Mouse (Mus musculus) limb, embryonic 14.5 days (tissue): ENCODE measurements around the gene Ctla4. TPM values are rescaled to one million over a fixed set of nuclear protein-coding genes. Genes with fewer than 3 reads are reported as not detected.

Source experiments
- ATAC-seq: fragments of 200-750 bp; cut with Nextera tagmentation; 2 replicates; pipeline ENCODE4 v1.8.0; 2017; ENCODE audit warnings: low read depth, moderate number of reproducible peaks, moderate TSS enrichment; ENCODE audit not compliant: low FRiP score
- DNase-seq: peaks from one replicate; pipeline ENCODE4 v3.0.0-alpha.2; 2015; ENCODE audit warnings: low spot score
- H3K27ac ChIP-seq: fragments of 300-500 bp; sonication (generic); replicated peaks from 2 replicates; pipeline ENCODE4 v1.5.1; 2014; ENCODE audit warnings: low read depth, mild to moderate bottlenecking, low read length, moderate library complexity, mixed read lengths
- H3K27me3 ChIP-seq: fragments of 300-500 bp; sonication (generic); 2 replicates; pipeline ENCODE4 v1.6.1; 2014; ENCODE audit warnings: low read length, mixed read lengths; ENCODE audit not compliant: control insufficient read depth, insufficient read depth
- H3K36me3 ChIP-seq: fragments of 300-500 bp; sonication (generic); 2 replicates; pipeline ENCODE4 v1.6.1; 2014; ENCODE audit warnings: mild to moderate bottlenecking, low read length, moderate library complexity, mixed read lengths; ENCODE audit not compliant: control insufficient read depth, insufficient read depth
- H3K4me1 ChIP-seq: fragments of 300-500 bp; sonication (generic); 2 replicates; pipeline ENCODE4 v1.6.1; 2014; ENCODE audit warnings: antibody characterized with exemption, low read length, mixed read lengths; ENCODE audit not compliant: control insufficient read depth, insufficient read depth
- H3K4me2 ChIP-seq: fragments of 300-500 bp; sonication (generic); replicated peaks from 2 replicates; pipeline ENCODE4 v1.6.1; 2014; ENCODE audit warnings: low read depth, mild to moderate bottlenecking, low read length, moderate library complexity; ENCODE audit not compliant: severe bottlenecking
- H3K4me3 ChIP-seq: fragments of 300-500 bp; sonication (generic); replicated peaks from 2 replicates; pipeline ENCODE4 v1.5.1; 2014; ENCODE audit warnings: low read length
- H3K9ac ChIP-seq: fragments of 300-500 bp; sonication (generic); 2 replicates; pipeline ENCODE4 v1.6.1; 2014; ENCODE audit warnings: mild to moderate bottlenecking, low read depth, low read length, moderate library complexity; ENCODE audit not compliant: severe bottlenecking
- H3K9me3 ChIP-seq: fragments of 300-500 bp; sonication (generic); 2 replicates; pipeline ENCODE4 v1.6.1; 2016; ENCODE audit warnings: low read length; ENCODE audit not compliant: control insufficient read depth
- POLR2A ChIP-seq: fragments of 200-500 bp; IDR thresholded peaks from 2 replicates; pipeline ENCODE4 v1.8.0; 2012; ENCODE audit warnings: inconsistent platforms, mild to moderate bottlenecking, moderate library complexity, borderline replicate concordance; ENCODE audit not compliant: insufficient read depth, insufficient read length; ENCODE audit errors: extremely low read depth
- WGBS: fragments of 180-500 bp; shearing (Covaris S2); extraction: QIAGEN DNeasy Blood & Tissue Kit; methylation state at CpG from one replicate; pipeline ENCODE4 v1.1.7; 2014; 5-methylcytosine and 5-hydroxymethylcytosine counted together
- polyA plus RNA-seq, 2 experiments: library from polyadenylated mRNA; depleted of rRNA in 1 of 2; stranded (reverse) in 1 of 2; unstranded in 1 of 2; fragments of >200 nt; fragmentation: Nextera tagmentation in 1 of 2; extraction: Ambion mirVana in 1 of 2; gene quantifications; 2 replicates each; pipeline versions ENCODE4 v1.2.1 to v1.2.3; 2012 to 2014

Gene Ctla4
- polyA plus RNA-seq, 2 experiments: 0.26 to 0.34 TPM

DNA sequence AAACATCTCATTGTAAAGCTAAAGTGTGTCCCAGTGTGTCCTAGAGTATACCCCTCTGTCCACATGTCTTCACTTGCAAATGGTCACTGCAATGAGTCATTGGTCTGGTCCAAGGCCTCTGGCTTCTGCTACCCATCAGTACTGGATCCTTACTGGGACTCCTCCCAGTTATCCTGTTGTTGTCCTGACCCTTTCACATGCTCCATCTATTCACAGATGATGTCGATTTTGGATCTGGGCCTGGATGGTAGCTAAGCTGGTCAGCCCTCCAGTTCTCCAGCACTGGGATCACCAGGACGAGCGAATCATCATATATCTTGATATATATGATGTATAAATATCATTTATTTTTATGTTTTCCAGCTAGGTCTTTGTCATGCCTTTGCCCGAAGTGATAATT is 37.0 kb upstream of the Ctla4 start:
- H3K36me3 ChIP-seq: no peaks in the 10 kb centered on the region
- 93% methylated on average over 4 of the region's 4 CpGs for WGBS
- H3K4me2 ChIP-seq: no peak overlapping the region
- H3K9ac ChIP-seq: no peak overlapping the region
- H3K4me3 ChIP-seq: no peak overlapping the region
- no peaks in the 10 kb centered on the region for H3K27me3 ChIP-seq
- no peak for ATAC-seq
- TF ChIP-seq POLR2A: no peak
- no peaks in the 10 kb centered on the region for H3K9me3 ChIP-seq
- no peaks in the 10 kb centered on the region for H3K4me1 ChIP-seq
- no peak overlapping the region for H3K27ac ChIP-seq
- no peak for DNase-seq

DNA sequence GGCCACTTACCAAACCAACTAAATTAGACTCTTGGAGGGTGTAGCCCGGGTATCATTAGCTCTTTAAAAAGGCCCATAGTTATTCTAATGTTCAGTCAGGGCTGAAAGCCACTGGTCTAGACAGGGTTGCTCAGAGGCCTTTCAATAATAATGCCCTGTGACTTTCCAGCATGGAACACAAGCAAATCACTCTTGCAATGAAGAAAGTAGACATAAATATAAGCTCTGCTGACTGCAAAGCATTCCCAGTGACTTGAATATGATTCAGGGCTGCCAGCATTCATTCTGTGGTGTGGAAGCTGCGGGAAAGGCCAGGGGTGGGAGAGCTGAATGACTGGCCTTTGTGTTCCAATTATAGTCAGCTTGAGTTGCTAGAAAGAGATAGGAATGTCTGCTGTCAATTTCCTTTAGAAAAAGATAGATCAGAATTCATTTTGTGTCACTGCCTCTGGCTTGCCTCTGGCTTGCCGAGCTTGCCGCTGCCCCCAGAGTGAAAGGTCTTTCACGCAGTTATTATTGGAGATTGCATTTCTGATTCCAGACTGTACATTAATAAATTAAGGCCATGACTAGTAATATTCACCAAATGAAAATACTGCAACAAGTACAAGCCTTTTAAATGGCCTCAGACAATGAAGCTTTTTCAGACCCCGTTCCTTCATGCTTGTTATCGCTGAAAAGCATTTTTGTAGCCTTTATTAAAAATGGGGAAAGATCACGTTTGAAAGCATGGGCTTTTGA is 35.6 kb upstream of the Ctla4 start:
- Histone ChIP-seq H3K9ac (no peak overlapping the region), H3K27ac (no peak overlapping the region), H3K4me1 (no peaks in the 10 kb centered on the region), H3K27me3 (no peaks in the 10 kb centered on the region), H3K9me3 (no peaks in the 10 kb centered on the region), H3K36me3 (no peaks in the 10 kb centered on the region), H3K4me2 (no peak overlapping the region), H3K4me3 (no peak overlapping the region)
- DNase-seq (no peak), ATAC-seq (no peak)
- WGBS: 64% methylated on average over 8 of the region's 8 CpGs
- TF ChIP-seq POLR2A: no peak

DNA sequence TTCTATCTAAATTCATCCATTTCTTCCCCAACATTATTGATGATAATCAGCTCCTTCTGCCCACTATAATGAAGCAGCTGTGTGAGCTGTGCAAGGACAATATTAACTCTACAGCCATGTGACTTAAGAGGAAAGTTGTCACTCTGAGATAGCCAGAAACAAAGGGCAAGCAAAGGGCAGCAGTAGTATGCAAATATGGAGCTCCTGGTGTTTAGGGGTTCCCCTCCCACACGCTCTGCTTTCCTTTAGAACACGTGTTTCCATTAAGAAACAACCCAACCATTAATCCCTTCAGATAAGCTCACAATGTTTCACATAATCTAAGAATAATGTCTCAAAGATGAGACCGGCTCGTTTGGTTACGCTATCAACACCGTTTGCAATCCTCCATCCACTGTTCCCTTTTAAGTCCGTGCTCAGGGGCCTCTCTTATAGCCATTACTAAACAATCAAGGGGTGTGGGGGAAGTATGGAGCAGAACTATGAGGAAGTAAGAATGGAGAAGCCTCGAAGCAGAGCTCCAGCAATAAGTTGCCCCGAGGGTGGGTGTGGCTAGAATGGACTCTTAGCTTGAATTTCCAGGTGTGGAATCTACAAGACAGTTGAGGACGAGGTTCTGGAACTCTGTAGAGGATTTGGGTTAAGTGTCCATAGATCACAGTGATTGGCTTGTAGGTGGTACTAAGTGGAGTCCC is 34.6 kb upstream of the Ctla4 start:
- no peaks in the 10 kb centered on the region for H3K4me1 ChIP-seq

DNA sequence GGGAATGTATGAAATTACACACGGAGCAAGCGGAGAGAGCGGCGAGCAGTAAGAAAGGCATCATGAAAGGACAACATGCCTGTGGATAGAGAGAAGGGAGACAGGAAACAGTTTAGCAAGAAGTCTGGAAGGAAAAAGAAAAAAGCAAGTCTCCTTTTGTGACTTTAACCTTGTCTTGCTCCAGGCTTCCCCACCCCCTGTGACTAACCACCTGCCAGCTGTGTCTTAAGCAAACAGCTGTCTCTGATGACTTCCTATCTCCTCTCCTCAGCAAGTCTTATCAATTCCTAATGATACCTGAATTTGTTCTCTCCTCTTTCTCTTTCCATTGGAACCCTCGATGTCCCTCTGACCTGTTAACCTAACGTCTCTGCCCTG is 34.0 kb upstream of the Ctla4 start:
- H3K4me2 ChIP-seq: no peak overlapping the region
- H3K9me3 ChIP-seq: no peaks in the 10 kb centered on the region
- TF ChIP-seq POLR2A: no peak
- no peak overlapping the region for H3K4me3 ChIP-seq
- WGBS: 79% methylated on average over 6 of the region's 6 CpGs
- H3K27me3 ChIP-seq: no peaks in the 10 kb centered on the region
- H3K4me1 ChIP-seq: no peaks in the 10 kb centered on the region
- DNase-seq (no peak), ATAC-seq (no peak)
- H3K27ac ChIP-seq: no peak overlapping the region
- H3K9ac ChIP-seq: no peak overlapping the region
- H3K36me3 ChIP-seq: no peaks in the 10 kb centered on the region

More for the DNA sequence above, 34.6 kb upstream of the Ctla4 start:
- Histone ChIP-seq H3K27me3 (no peaks in the 10 kb centered on the region), H3K9ac (no peak overlapping the region), H3K9me3 (no peaks in the 10 kb centered on the region), H3K4me2 (no peak overlapping the region), H3K36me3 (no peaks in the 10 kb centered on the region), H3K27ac (no peak overlapping the region), H3K4me3 (no peak overlapping the region)
- ATAC-seq: no peak
- no peak for DNase-seq
- 65% methylated on average over 10 of the region's 10 CpGs for WGBS
- no peak for TF ChIP-seq POLR2A

DNA sequence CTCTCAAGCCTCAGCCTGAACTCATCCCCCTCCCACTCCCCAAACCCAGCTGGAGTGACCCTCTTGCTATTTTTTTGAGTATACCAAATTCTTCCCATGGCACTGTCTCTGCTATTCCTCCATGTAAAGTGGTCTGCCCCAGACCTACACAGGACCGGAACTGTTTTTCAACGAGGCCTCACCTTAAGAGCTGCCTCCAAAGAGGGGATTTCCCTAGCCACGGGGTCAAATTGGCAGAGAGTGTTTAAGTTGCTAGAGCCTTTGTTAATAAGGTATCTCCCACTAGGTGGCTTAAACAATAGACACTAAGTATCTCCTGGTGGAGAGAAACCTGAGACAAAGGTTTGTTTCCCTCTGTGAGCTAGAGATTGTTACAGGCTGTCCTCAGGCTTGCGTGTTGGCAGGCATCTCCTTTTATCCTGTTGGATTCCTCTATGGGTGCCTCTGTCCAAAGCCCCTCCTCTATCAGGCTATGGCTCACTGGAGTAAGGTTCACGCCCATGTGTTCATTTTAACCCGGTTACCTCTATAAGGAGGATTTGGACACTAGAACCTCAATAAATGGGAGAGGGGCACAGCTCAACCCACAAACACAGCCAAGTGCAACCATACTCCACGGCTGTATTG is 33.4 kb upstream of the Ctla4 start:
- no peaks in the 10 kb centered on the region for H3K4me1 ChIP-seq
- no peak for TF ChIP-seq POLR2A
- no peak overlapping the region for H3K9ac ChIP-seq
- no peak overlapping the region for H3K27ac ChIP-seq
- no peak overlapping the region for H3K4me3 ChIP-seq
- no peaks in the 10 kb centered on the region for H3K9me3 ChIP-seq
- ATAC-seq (no peak), DNase-seq (no peak)
- no peaks in the 10 kb centered on the region for H3K36me3 ChIP-seq
- WGBS: 65% methylated on average over 7 of the region's 7 CpGs
- no peaks in the 10 kb centered on the region for H3K27me3 ChIP-seq
- no peak overlapping the region for H3K4me2 ChIP-seq
